Mouse (Mus musculus): Measurements from ENCODE around the gene Bpifb2. TPM values are rescaled to one million over a fixed set of nuclear protein-coding genes. Genes with fewer than 3 reads are reported as not detected.
"Not testable (repeated sequence)": the region's sequence is repeated elsewhere in the genome, so short reads cannot be mapped to it uniquely, and the experiment has no call there.

The Bpifb2 gene
- 0.11 TPM in 1 of 2 replicates, not detected in the other for polyA plus RNA-seq (2014; fragmentation: Nextera tagmentation; extraction: Ambion mirVana)

- Histone ChIP-seq H3K4me2 (ENCODE audit: low read depth, severe bottlenecking) (no peak within 1 kb of the TSS), H3K27ac (replicated peaks; ENCODE audit: low read depth, low read length) (no peak within 1 kb of the TSS), H3K9me3 (ENCODE audit: control insufficient read depth, low read length) (no peaks in the 10 kb centered on the region), H3K9ac (ENCODE audit: low read length) (no peak within 1 kb of the TSS), H3K36me3 (ENCODE audit: control insufficient read depth, insufficient read depth, low read length) (no peaks in the 10 kb centered on the region), H3K4me1 (ENCODE audit: control insufficient read depth, insufficient read depth, low read length) (no peaks in the 10 kb centered on the region), H3K4me3 (ENCODE audit: low read depth, low read length) (no peak within 1 kb of the TSS), H3K27me3 (ENCODE audit: control insufficient read depth, insufficient read depth, low read length) (no peaks in the 10 kb centered on the region)
- ATAC-seq (ENCODE audit: insufficient number of reproducible peaks, low FRiP score, low TSS enrichment, low read depth) (no peak), DNase-seq (ENCODE audit: low spot score) (no peak)
- 74% methylated on average over 9 of the region's 9 CpGs for WGBS
Measured at GRCm38 (mm10) chr2:153874745-153875144, at the start of gene Bpifb2. Gene Bpifb2 (plus strand): TSS chr2:153875045.

DNA sequence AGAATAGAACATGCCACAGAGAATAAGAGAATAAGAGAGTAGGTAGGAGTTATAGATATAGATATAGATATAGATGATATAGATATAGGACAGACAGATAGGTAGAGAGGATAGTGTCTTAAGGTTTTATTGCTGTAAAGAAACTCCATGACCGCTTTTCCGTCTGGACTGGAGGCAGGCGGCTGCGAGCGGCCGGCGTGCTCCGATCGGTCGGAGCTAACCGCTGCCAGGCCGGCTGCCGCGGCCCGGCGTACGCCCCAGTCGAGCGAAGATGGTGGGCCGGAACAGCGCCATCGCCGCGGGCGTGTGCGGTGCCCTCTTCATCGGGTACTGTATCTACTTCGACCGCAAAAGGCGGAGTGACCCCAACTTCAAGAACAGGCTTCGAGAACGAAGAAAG is 48.9 kb upstream of the Bpifb2 start:
- H3K27ac ChIP-seq (replicated peaks; ENCODE audit: low read depth, low read length); H3K9ac ChIP-seq (ENCODE audit: low read length); H3K9me3 ChIP-seq (ENCODE audit: control insufficient read depth, low read length); ATAC-seq (ENCODE audit: insufficient number of reproducible peaks, low FRiP score, low TSS enrichment, low read depth); H3K36me3 ChIP-seq (ENCODE audit: control insufficient read depth, insufficient read depth, low read length); H3K4me1 ChIP-seq (ENCODE audit: control insufficient read depth, insufficient read depth, low read length); H3K27me3 ChIP-seq (ENCODE audit: control insufficient read depth, insufficient read depth, low read length); H3K4me2 ChIP-seq (ENCODE audit: low read depth, severe bottlenecking); DNase-seq (ENCODE audit: low spot score); H3K4me3 ChIP-seq (ENCODE audit: low read depth, low read length): not testable (repeated sequence)
- WGBS = 52% methylated on average over 32 of the region's 32 CpGs

GRCm38 (mm10) chr2:153827171-153827830 is 47.5 kb upstream of the Bpifb2 start:
- H3K4me1 ChIP-seq (ENCODE audit: control insufficient read depth, insufficient read depth, low read length) = no peaks in the 10 kb centered on the region
- no peak overlapping the region for H3K4me3 ChIP-seq (ENCODE audit: low read depth, low read length)
- DNase-seq (ENCODE audit: low spot score) = no peak
- H3K27me3 ChIP-seq (ENCODE audit: control insufficient read depth, insufficient read depth, low read length) = no peaks in the 10 kb centered on the region
- H3K36me3 ChIP-seq (ENCODE audit: control insufficient read depth, insufficient read depth, low read length) = no peaks in the 10 kb centered on the region
- no peaks in the 10 kb centered on the region for H3K9me3 ChIP-seq (ENCODE audit: control insufficient read depth, low read length)
- H3K27ac ChIP-seq (replicated peaks; ENCODE audit: low read depth, low read length) = no peak overlapping the region
- no peak for ATAC-seq (ENCODE audit: insufficient number of reproducible peaks, low FRiP score, low TSS enrichment, low read depth)
- WGBS = 85% methylated on average over 8 of the region's 8 CpGs
- H3K9ac ChIP-seq (ENCODE audit: low read length) = no peak overlapping the region
- no peak overlapping the region for H3K4me2 ChIP-seq (ENCODE audit: low read depth, severe bottlenecking)

- ATAC-seq (ENCODE audit: insufficient number of reproducible peaks, low FRiP score, low TSS enrichment, low read depth) = no peak
- Histone ChIP-seq H3K27ac (replicated peaks; ENCODE audit: low read depth, low read length) (no peak overlapping the region), H3K4me2 (ENCODE audit: low read depth, severe bottlenecking) (no peak overlapping the region), H3K9ac (ENCODE audit: low read length) (no peak overlapping the region), H3K36me3 (ENCODE audit: control insufficient read depth, insufficient read depth, low read length) (no peaks in the 10 kb centered on the region), H3K9me3 (ENCODE audit: control insufficient read depth, low read length) (no peaks in the 10 kb centered on the region), H3K4me1 (ENCODE audit: control insufficient read depth, insufficient read depth, low read length) (no peaks in the 10 kb centered on the region), H3K4me3 (ENCODE audit: low read depth, low read length) (no peak overlapping the region), H3K27me3 (ENCODE audit: control insufficient read depth, insufficient read depth, low read length) (no peaks in the 10 kb centered on the region)
- WGBS = 82% methylated on average over 7 of the region's 7 CpGs
- no peak for DNase-seq (ENCODE audit: low spot score)
Measured at GRCm38 (mm10) chr2:153828704-153829103, 46.1 kb upstream of the Bpifb2 start.

- Histone ChIP-seq H3K9me3 (ENCODE audit: control insufficient read depth, low read length) (no peaks in the 10 kb centered on the region), H3K4me2 (ENCODE audit: low read depth, severe bottlenecking) (no peak overlapping the region), H3K4me1 (ENCODE audit: control insufficient read depth, insufficient read depth, low read length) (no peaks in the 10 kb centered on the region), H3K4me3 (ENCODE audit: low read depth, low read length) (no peak overlapping the region), H3K9ac (ENCODE audit: low read length) (no peak overlapping the region), H3K27me3 (ENCODE audit: control insufficient read depth, insufficient read depth, low read length) (no peaks in the 10 kb centered on the region), H3K27ac (replicated peaks; ENCODE audit: low read depth, low read length) (no peak overlapping the region), H3K36me3 (ENCODE audit: control insufficient read depth, insufficient read depth, low read length) (no peaks in the 10 kb centered on the region)
- ATAC-seq (ENCODE audit: insufficient number of reproducible peaks, low FRiP score, low TSS enrichment, low read depth) (no peak), DNase-seq (ENCODE audit: low spot score) (no peak)
- WGBS = 82% methylated on average over 8 of the region's 8 CpGs
Measured at GRCm38 (mm10) chr2:153833291-153833690, 41.6 kb upstream of the Bpifb2 start.

DNA sequence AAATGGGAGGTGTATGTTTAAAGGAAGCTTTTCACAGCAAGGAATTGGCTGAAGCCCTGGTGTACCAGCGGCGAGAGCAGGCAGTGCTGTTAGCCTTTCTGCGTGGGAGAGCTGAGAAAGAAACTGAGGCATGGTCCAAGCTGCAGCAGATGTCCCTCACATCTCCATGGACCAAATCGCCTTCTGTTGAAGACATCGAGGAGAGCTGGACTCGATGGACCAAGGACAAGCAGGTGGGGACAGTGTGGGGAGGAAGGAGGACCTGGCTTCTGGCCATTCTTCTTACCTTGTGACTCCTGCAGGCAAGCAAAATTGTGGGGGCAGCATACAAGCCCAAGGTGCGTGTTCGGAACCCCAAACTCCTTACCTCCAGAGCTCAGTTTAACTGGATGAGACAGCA is 32.0 kb upstream of the Bpifb2 start:
- Histone ChIP-seq H3K27ac (replicated peaks; ENCODE audit: low read depth, low read length) (no peak overlapping the region), H3K27me3 (ENCODE audit: control insufficient read depth, insufficient read depth, low read length) (no peaks in the 10 kb centered on the region), H3K4me2 (ENCODE audit: low read depth, severe bottlenecking) (no peak overlapping the region), H3K36me3 (ENCODE audit: control insufficient read depth, insufficient read depth, low read length) (no peaks in the 10 kb centered on the region), H3K4me3 (ENCODE audit: low read depth, low read length) (no peak overlapping the region), H3K4me1 (ENCODE audit: control insufficient read depth, insufficient read depth, low read length) (no peaks in the 10 kb centered on the region), H3K9ac (ENCODE audit: low read length) (no peak overlapping the region), H3K9me3 (ENCODE audit: control insufficient read depth, low read length) (no peaks in the 10 kb centered on the region)
- DNase-seq (ENCODE audit: low spot score) = no peak
- no peak for ATAC-seq (ENCODE audit: insufficient number of reproducible peaks, low FRiP score, low TSS enrichment, low read depth)
- WGBS = 86% methylated on average over 8 of the region's 8 CpGs

DNA sequence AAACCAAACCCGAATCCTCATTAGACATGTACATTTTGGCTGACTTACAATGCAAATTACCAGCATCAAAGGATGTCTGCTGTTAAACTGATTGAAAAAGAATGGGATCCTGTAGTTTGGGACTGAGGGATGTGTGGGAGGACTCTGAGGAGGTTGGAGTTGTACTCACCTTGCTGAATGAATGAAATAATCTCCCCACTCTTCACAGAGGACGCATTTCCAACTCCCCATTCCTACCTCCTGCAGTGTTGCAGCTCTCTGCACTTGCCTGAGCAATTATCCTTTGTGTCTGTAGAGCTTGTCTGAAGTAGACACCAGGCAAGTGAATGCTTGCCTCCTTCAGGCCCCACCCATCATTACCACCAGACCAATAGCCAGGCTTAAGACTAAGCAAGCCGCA is 26.5 kb upstream of the Bpifb2 start:
- no peaks in the 10 kb centered on the region for H3K9me3 ChIP-seq (ENCODE audit: control insufficient read depth, low read length)
- no peak overlapping the region for H3K4me2 ChIP-seq (ENCODE audit: low read depth, severe bottlenecking)
- H3K36me3 ChIP-seq (ENCODE audit: control insufficient read depth, insufficient read depth, low read length) = no peaks in the 10 kb centered on the region
- no peaks in the 10 kb centered on the region for H3K4me1 ChIP-seq (ENCODE audit: control insufficient read depth, insufficient read depth, low read length)
- 81% methylated on average over 3 of the region's 3 CpGs for WGBS
- DNase-seq (ENCODE audit: low spot score) (no peak), ATAC-seq (ENCODE audit: insufficient number of reproducible peaks, low FRiP score, low TSS enrichment, low read depth) (no peak)
- no peak overlapping the region for H3K4me3 ChIP-seq (ENCODE audit: low read depth, low read length)
- H3K27ac ChIP-seq (replicated peaks; ENCODE audit: low read depth, low read length) = no peak overlapping the region
- no peaks in the 10 kb centered on the region for H3K27me3 ChIP-seq (ENCODE audit: control insufficient read depth, insufficient read depth, low read length)
- H3K9ac ChIP-seq (ENCODE audit: low read length) = no peak overlapping the region

DNA sequence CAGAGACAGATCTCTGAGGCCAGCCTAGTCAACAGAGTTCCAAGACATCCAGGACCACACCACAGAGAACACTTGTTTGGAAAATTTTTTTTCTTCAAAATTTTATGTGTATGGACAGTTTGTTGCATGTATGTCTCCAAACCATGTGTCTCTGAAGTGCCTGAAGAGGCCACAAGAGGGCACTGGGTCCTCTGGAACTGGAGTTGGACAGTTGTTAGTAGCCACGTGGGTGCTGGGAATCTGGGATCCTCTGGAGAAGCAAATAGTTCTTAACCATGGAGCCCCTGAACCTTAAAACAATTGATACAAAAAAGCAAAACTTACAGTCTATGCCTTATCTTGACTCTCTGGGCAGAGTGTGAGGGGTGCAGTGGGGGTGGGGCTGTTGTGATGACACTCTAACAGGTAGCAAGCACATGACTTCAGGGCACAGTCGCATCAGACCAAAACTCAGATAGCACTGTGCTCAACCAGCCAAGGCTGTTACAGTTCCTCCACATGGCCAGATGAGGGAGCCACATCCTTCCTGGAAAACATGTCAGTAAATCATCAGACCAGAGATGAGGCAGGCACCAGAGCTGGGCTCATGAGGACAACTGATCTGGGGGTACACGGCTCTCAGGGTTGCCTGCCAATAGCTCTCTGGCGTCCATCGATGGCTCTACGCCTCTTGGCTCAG is 24.4 kb upstream of the Bpifb2 start:
- no peaks in the 10 kb centered on the region for H3K36me3 ChIP-seq (ENCODE audit: control insufficient read depth, insufficient read depth, low read length)
- ATAC-seq (ENCODE audit: insufficient number of reproducible peaks, low FRiP score, low TSS enrichment, low read depth) (no peak), DNase-seq (ENCODE audit: low spot score) (no peak)
- H3K4me3 ChIP-seq (ENCODE audit: low read depth, low read length) = no peak overlapping the region
- H3K9ac ChIP-seq (ENCODE audit: low read length) = no peak overlapping the region
- no peaks in the 10 kb centered on the region for H3K27me3 ChIP-seq (ENCODE audit: control insufficient read depth, insufficient read depth, low read length)
- H3K4me2 ChIP-seq (ENCODE audit: low read depth, severe bottlenecking) = no peak overlapping the region
- H3K4me1 ChIP-seq (ENCODE audit: control insufficient read depth, insufficient read depth, low read length) = no peaks in the 10 kb centered on the region
- no peaks in the 10 kb centered on the region for H3K9me3 ChIP-seq (ENCODE audit: control insufficient read depth, low read length)
- 88% methylated on average over 6 of the region's 6 CpGs for WGBS
- H3K27ac ChIP-seq (replicated peaks; ENCODE audit: low read depth, low read length) = no peak overlapping the region

DNA sequence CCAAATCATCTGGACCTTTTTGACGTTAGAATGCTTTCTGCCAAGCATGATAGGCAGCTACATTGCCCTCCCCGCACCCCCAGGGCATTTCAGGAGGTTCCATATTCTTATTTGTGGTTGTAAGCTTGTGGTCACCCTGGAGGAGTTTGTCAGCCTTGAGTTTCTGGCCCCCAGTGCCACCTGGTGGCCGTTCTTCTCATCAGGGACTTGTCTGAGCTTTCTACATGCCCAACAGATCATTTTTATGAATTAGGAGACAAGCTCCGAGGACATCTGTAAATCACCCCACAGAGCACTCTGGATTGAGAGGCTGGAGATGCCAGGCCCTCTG is 23.9 kb upstream of the Bpifb2 start:
- Histone ChIP-seq H3K4me2 (ENCODE audit: low read depth, severe bottlenecking) (no peak overlapping the region), H3K9ac (ENCODE audit: low read length) (no peak overlapping the region), H3K36me3 (ENCODE audit: control insufficient read depth, insufficient read depth, low read length) (no peaks in the 10 kb centered on the region), H3K27me3 (ENCODE audit: control insufficient read depth, insufficient read depth, low read length) (no peaks in the 10 kb centered on the region), H3K4me1 (ENCODE audit: control insufficient read depth, insufficient read depth, low read length) (no peaks in the 10 kb centered on the region), H3K27ac (replicated peaks; ENCODE audit: low read depth, low read length) (no peak overlapping the region), H3K4me3 (ENCODE audit: low read depth, low read length) (no peak overlapping the region), H3K9me3 (ENCODE audit: control insufficient read depth, low read length) (no peaks in the 10 kb centered on the region)
- 50% methylated on average over 4 of the region's 4 CpGs for WGBS
- DNase-seq (ENCODE audit: low spot score) (peak; percentile 40), ATAC-seq (ENCODE audit: insufficient number of reproducible peaks, low FRiP score, low TSS enrichment, low read depth) (no peak)

All from limb, embryonic 11.5 days (tissue).